11 mouse cellular contexts compared by ENCODE assay signal in the genomic region with DNA sequence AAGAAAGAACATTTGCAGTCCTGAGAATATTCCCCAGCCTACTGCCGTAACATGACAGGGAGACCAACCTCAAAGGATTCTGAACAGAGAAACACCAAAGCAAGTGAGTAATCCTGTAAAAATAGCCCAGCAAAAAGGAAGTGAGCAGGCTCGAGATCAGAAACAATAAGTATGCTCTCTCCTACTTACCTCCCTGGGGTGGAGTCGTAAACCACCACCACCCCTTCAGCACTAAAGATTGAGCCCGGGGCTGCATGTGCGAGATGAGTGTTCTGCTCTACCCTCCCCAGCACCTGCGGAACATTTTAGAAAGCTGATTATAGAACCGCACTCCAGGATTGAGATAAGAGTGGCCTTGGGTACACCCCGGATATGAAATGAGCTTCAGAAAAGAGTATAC.
DNase-seq lines count a peak whose midpoint lies in the region; ATAC-seq and TF ChIP-seq lines count a peak whose summit lies in the region.
"Had no signal": no experiment of that assay in that cellular context is flagged by ENCODE, and none has a peak within 500 bp of the region (broad histone marks: within the 10 kb centered on the region; RNA-seq: fewer than 3 reads in every experiment).

No protein-coding gene starts in this region.

- no peak overlapping the region for H3K4me3 ChIP-seq in heart, embryonic 10.5 days
- no peak overlapping the region for H3K4me3 ChIP-seq in liver, postnatal 0 days (ENCODE audit: low read depth, low read length)
- H3K4me3 ChIP-seq in forebrain, embryonic 10.5 days: no peak overlapping the region
- H3K4me3 ChIP-seq: midbrain, embryonic 12.5 days had no signal

- H3K27ac ChIP-seq in heart, embryonic 10.5 days: peak overlapping the region; percentile 82
- H3K27ac ChIP-seq in liver, postnatal 0 days (ENCODE audit: low read depth): 0 out of 2 replicates have a peak overlapping the region, but pooled peaks have one; percentile 40
- no peak overlapping the region for H3K27ac ChIP-seq in forebrain, embryonic 10.5 days
- H3K27ac ChIP-seq: midbrain, embryonic 12.5 days had no signal

- no peak for TF ChIP-seq CTCF in liver, postnatal 0 days (IDR thresholded peaks at IDR 0.05; ENCODE audit: low read depth)

- peaks cover 63% of the 10 kb centered on the region for H3K36me3 ChIP-seq in heart, embryonic 10.5 days
- peaks cover 39% of the 10 kb centered on the region for H3K36me3 ChIP-seq in liver, postnatal 0 days (replicated peaks; ENCODE audit: insufficient read depth, low read length)
- peaks cover 76% of the 10 kb centered on the region for H3K36me3 ChIP-seq in forebrain, embryonic 10.5 days (replicated peaks)

- intact Hi-C loops in gastrocnemius, postnatal 14 days (cut with DNase I; ENCODE audit: low total_unique reads): no loop called here

- WGBS in heart, embryonic 10.5 days: 57% methylated on average over 8 of the region's 8 CpGs
- WGBS in liver, postnatal 0 days (ENCODE audit: insufficient replicate concordance): 33% methylated on average over 8 of the region's 8 CpGs
- 88% methylated on average over 8 of the region's 8 CpGs for WGBS in forebrain, embryonic 10.5 days

- H3K4me1 ChIP-seq in heart, embryonic 10.5 days: peaks cover 49% of the 10 kb centered on the region
- peaks cover 6% of the 10 kb centered on the region; the same call in 1 of the 2 replicates for H3K4me1 ChIP-seq in liver, postnatal 0 days (ENCODE audit: insufficient read depth)
- H3K4me1 ChIP-seq in forebrain, embryonic 10.5 days: no peaks in the 10 kb centered on the region
- H3K4me1 ChIP-seq: midbrain, embryonic 12.5 days had no signal

- H3K9ac ChIP-seq in liver, postnatal 0 days (replicated peaks): no peak overlapping the region
- H3K9ac ChIP-seq: midbrain, embryonic 12.5 days had no signal

- peak; percentile 57 for ATAC-seq in liver, postnatal 0 days

- no peak overlapping the region for H3K4me2 ChIP-seq in liver, postnatal 0 days (ENCODE audit: low read depth, low read length)
- H3K4me2 ChIP-seq: midbrain, embryonic 12.5 days had no signal

- TF ChIP-seq EP300 in liver, postnatal 0 days (IDR thresholded peaks at IDR 0.05; ENCODE audit: low read depth): no peak

- H3K27me3 ChIP-seq in heart, embryonic 10.5 days (ENCODE audit: insufficient read depth, poor library complexity, severe bottlenecking): no peaks in the 10 kb centered on the region
- no peaks in the 10 kb centered on the region for H3K27me3 ChIP-seq in liver, postnatal 0 days (ENCODE audit: insufficient read depth, low read length)
- H3K27me3 ChIP-seq in forebrain, embryonic 10.5 days (ENCODE audit: poor library complexity, severe bottlenecking): no peaks in the 10 kb centered on the region
- H3K27me3 ChIP-seq: midbrain, embryonic 12.5 days had no signal

- no peak for DNase-seq in heart, embryonic 10.5 days (ENCODE audit: low spot score)
- no peak for DNase-seq in heart, adult 11 months
- peak; percentile 44 for DNase-seq in 3T3-L1 (ENCODE audit: low read depth, low spot score)
- peak; percentile 86 for DNase-seq in brain, adult 2 months (ENCODE audit: low read depth, low spot score)
- DNase-seq in liver, postnatal 0 days: no peak
- DNase-seq in Muller cell, postnatal 12 days (ENCODE audit: inconsistent ontology term): no peak
- DNase-seq in forebrain, embryonic 10.5 days (ENCODE audit: extremely low spot score, low spot score): no peak
- DNase-seq in gastrocnemius, postnatal 14 days: no peak
- DNase-seq: cerebellum, postnatal 10 days had no signal

- H3K9me3 ChIP-seq in heart, embryonic 10.5 days: no peaks in the 10 kb centered on the region
- H3K9me3 ChIP-seq in liver, postnatal 0 days (ENCODE audit: low read length): no peaks in the 10 kb centered on the region
- H3K9me3 ChIP-seq in forebrain, embryonic 10.5 days: no peaks in the 10 kb centered on the region
- H3K9me3 ChIP-seq: G1E; midbrain, embryonic 12.5 days had no signal

Comparison
In these comparisons a context has a peak if more than half of its experiments do, and no peak if none do; other contexts are left out.
1. DNase-seq: peak in 3T3-L1 (single experiment) and brain, adult 2 months (single experiment); none in heart, embryonic 10.5 days (single experiment), heart, adult 11 months (single experiment), liver, postnatal 0 days (single experiment), Muller cell, postnatal 12 days (single experiment), forebrain, embryonic 10.5 days (single experiment) and gastrocnemius, postnatal 14 days (single experiment).